34 mouse cellular contexts compared by ENCODE assay signal in the genomic region with DNA sequence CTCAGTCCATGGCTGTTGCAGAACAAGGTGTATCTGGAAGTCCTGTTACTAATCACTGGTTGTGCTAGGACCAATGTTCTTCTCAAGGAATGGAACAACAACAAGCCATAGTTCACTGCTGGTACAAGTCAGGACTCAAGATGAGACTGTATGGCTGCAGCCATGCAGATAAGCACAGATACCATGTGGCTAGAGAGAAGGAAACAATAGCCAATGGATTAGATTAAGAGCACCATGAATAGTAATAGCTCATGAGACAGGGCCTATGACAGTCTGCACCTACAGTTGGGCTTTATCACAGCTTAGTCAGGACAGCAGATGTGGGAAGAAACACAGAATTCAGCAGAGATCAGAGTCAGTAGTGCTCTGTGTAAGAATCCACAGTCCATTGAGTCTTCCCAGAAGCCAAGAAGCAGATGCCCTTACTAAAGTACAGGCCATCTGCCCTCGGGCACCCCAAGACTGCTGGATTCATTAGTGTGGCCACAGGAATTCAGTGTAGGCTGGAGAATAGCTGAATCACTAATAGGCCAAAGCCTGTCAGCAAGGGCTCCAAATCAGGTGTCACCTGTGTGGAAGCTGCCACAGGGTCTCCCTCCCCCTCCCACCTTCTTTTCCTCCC. TPM values are rescaled to one million over a fixed set of nuclear protein-coding genes. Genes with fewer than 3 reads are reported as not detected.
DNase-seq lines count a peak whose midpoint lies in the region; ATAC-seq lines count a peak whose summit lies in the region.
"Had no signal": no experiment of that assay in that cellular context is flagged by ENCODE, and none has a peak within 500 bp of the region (broad histone marks: within the 10 kb centered on the region; RNA-seq: fewer than 3 reads in every experiment).

No protein-coding gene starts in this region.

- ATAC-seq in liver, embryonic 12.5 days, result peak; percentile 32; the same call in 1 of the 2 replicates
- ATAC-seq in forebrain, embryonic 15.5 days (replicated peaks), result no peak
- ATAC-seq: activated CD4-positive, CD25-positive, alpha-beta regulatory T cell, adult 4 months; forebrain, embryonic 13.5 days; forebrain, postnatal 0 days; hindbrain, embryonic 16.5 days; intestine, embryonic 15.5 days had no signal

- H3K27me3 ChIP-seq in liver, embryonic 12.5 days (replicated peaks), result peaks cover 19% of the 10 kb centered on the region
- H3K27me3 ChIP-seq in forebrain, embryonic 15.5 days, result peaks cover 4% of the 10 kb centered on the region; the same call in 1 of the 2 replicates
- H3K27me3 ChIP-seq: CH12.LX had no signal

- H3K4me2 ChIP-seq in liver, embryonic 12.5 days, result no peak overlapping the region
- H3K4me2 ChIP-seq in forebrain, embryonic 15.5 days (replicated peaks), result no peak overlapping the region
- H3K4me2 ChIP-seq: embryonic facial prominence, embryonic 13.5 days; forebrain, embryonic 13.5 days; heart, embryonic 12.5 days; heart, embryonic 15.5 days; hindbrain, embryonic 13.5 days; intestine, embryonic 15.5 days had no signal

- H3K27ac ChIP-seq in liver, embryonic 12.5 days, result no peak overlapping the region
- H3K27ac ChIP-seq in forebrain, embryonic 15.5 days (replicated peaks), result no peak overlapping the region
- H3K27ac ChIP-seq: embryonic facial prominence, embryonic 10.5 days; embryonic facial prominence, embryonic 13.5 days; forebrain, embryonic 13.5 days; gastrocnemius, adult 2 months; heart, adult 2 months; heart, embryonic 15.5 days; hindbrain, embryonic 10.5 days; hindbrain, embryonic 13.5 days; intestine, embryonic 15.5 days had no signal

- 79% methylated on average over 1 of the region's 1 CpGs for WGBS in liver, embryonic 12.5 days (ENCODE audit: insufficient replicate concordance)
- 94% methylated on average over 1 of the region's 1 CpGs for WGBS in forebrain, embryonic 15.5 days

- peaks cover 14% of the 10 kb centered on the region for H3K36me3 ChIP-seq in liver, embryonic 12.5 days
- peaks cover 11% of the 10 kb centered on the region; the same call in 1 of the 2 replicates for H3K36me3 ChIP-seq in forebrain, embryonic 15.5 days
- H3K36me3 ChIP-seq: heart, embryonic 15.5 days; intestine, embryonic 15.5 days had no signal

- no peak overlapping the region for H3K4me3 ChIP-seq in liver, embryonic 12.5 days
- no peak overlapping the region for H3K4me3 ChIP-seq in forebrain, embryonic 15.5 days
- H3K4me3 ChIP-seq: embryonic facial prominence, embryonic 10.5 days; embryonic facial prominence, embryonic 13.5 days; erythroblast, embryonic 14.5 days; forebrain, embryonic 13.5 days; gastrocnemius, adult 2 months; heart, adult 2 months; heart, embryonic 12.5 days; heart, embryonic 15.5 days; hindbrain, embryonic 10.5 days; hindbrain, embryonic 13.5 days; intestine, embryonic 15.5 days had no signal

- DNase-seq in heart, adult 11 months, result peak; percentile 54
- DNase-seq in heart, adult 9 months (ENCODE audit: low spot score in 2 of 2), result no peak
- DNase-seq in liver (no peak), 3T3-L1 (ENCODE audit: low read depth, low spot score) (peak; percentile 12), MN1 (ENCODE audit: low spot score) (no peak)
- DNase-seq in Muller cell, postnatal 12 days (ENCODE audit: inconsistent ontology term), result peak; percentile 75
- DNase-seq: adrenal gland, adult 8-10 months; adrenal gland, postnatal 25 days; B cell, adult 2 months; cerebellum, adult 11-12 months; cerebellum, adult 8-10 months; cerebellum, postnatal 10 days; cerebellum, postnatal 36 days; embryo, embryonic 11 days; forebrain, postnatal 0 days; gastrocnemius, adult 2 months; gastrocnemius, postnatal 14 days; heart, adult 2 months; heart, postnatal 10 days; heart, postnatal 36 days had no signal

- peaks cover 3% of the 10 kb centered on the region for H3K4me1 ChIP-seq in liver, embryonic 12.5 days
- H3K4me1 ChIP-seq in forebrain, embryonic 15.5 days, result peaks cover 7% of the 10 kb centered on the region

- H3K9ac ChIP-seq in liver, embryonic 12.5 days, result no peak overlapping the region
- no peak overlapping the region for H3K9ac ChIP-seq in forebrain, embryonic 15.5 days (replicated peaks)
- H3K9ac ChIP-seq: embryonic facial prominence, embryonic 13.5 days; forebrain, embryonic 13.5 days; forebrain, postnatal 0 days; heart, embryonic 12.5 days; heart, embryonic 15.5 days; hindbrain, embryonic 13.5 days; intestine, embryonic 15.5 days had no signal

- no peaks in the 10 kb centered on the region for H3K9me3 ChIP-seq in liver, embryonic 12.5 days (replicated peaks)
- no peaks in the 10 kb centered on the region for H3K9me3 ChIP-seq in forebrain, embryonic 15.5 days
- H3K9me3 ChIP-seq: embryonic facial prominence, embryonic 10.5 days; embryonic facial prominence, embryonic 13.5 days; forebrain, embryonic 13.5 days; heart, embryonic 12.5 days; heart, embryonic 15.5 days; hindbrain, embryonic 10.5 days; hindbrain, embryonic 13.5 days; intestine, embryonic 15.5 days had no signal

RNA-seq across cellular contexts. Expression of a gene that starts 4.9 kb away (rescaled TPM):
- 0.17 TPM in 1 of 2 replicates, not detected in the other for polyA plus RNA-seq in liver, embryonic 12.5 days (2016; fragmentation: Nextera tagmentation; extraction: Ambion mirVana)
- 21.9 and 24.4 TPM in 2 replicates for polyA plus RNA-seq in forebrain, embryonic 15.5 days (2015; fragmentation: Nextera tagmentation; extraction: Ambion mirVana)
- polyA plus RNA-seq: erythroblast, embryonic 14.5 days had no signal

Comparison
In these comparisons a context has a peak if more than half of its experiments do, and no peak if none do; other contexts are left out.
1. DNase-seq: peak in heart, adult 11 months (single experiment), 3T3-L1 (single experiment) and Muller cell, postnatal 12 days (single experiment); none in heart, adult 9 months (0 of 2), liver (single experiment) and MN1 (single experiment).
2. RNA of a gene that starts 4.9 kb away (polyA plus RNA-seq): 21.9 to 24.4 TPM in forebrain, embryonic 15.5 days; 0.17 TPM in liver, embryonic 12.5 days; every median in the first group is over 10 times any median in the second.